Comparison of ENCODE assay signal across 8 mouse cellular contexts in genomic region chr5:35607784-35608183, GRCm38 (mm10). TPM values are rescaled to one million over a fixed set of nuclear protein-coding genes. Genes with fewer than 3 reads are reported as not detected.
DNase-seq lines count a peak whose midpoint lies in the region; ATAC-seq lines count a peak whose summit lies in the region.

No protein-coding gene starts in this region.

- H3K4me1 ChIP-seq in heart, embryonic 12.5 days (replicated peaks) = peaks cover 37% of the 10 kb centered on the region
- peaks cover 15% of the 10 kb centered on the region for H3K4me1 ChIP-seq in lung, embryonic 16.5 days (replicated peaks; ENCODE audit: control insufficient read depth, insufficient read depth, low read length)

- no peak overlapping the region for H3K27ac ChIP-seq in heart, embryonic 12.5 days (ENCODE audit: poor library complexity, severe bottlenecking)
- no peak overlapping the region for H3K27ac ChIP-seq in lung, embryonic 16.5 days (ENCODE audit: low read length)

- no peak overlapping the region for H3K4me3 ChIP-seq in heart, embryonic 12.5 days
- H3K4me3 ChIP-seq in lung, embryonic 16.5 days (ENCODE audit: low read length) = no peak overlapping the region

- H3K36me3 ChIP-seq in heart, embryonic 12.5 days = peaks cover 9% of the 10 kb centered on the region; the same call in 1 of the 2 replicates
- H3K36me3 ChIP-seq in lung, embryonic 16.5 days (ENCODE audit: control insufficient read depth, insufficient read depth, low read length) = peaks cover 3% of the 10 kb centered on the region; the same call in 1 of the 2 replicates

- DNase-seq in kidney, postnatal 4 days = peak; percentile 40 to 55
- no peak for DNase-seq in kidney, adult 9 months
- peak; percentile 48 to 67 for DNase-seq in cerebellum, postnatal 14 days
- no peak for DNase-seq in embryo, embryonic 11 days
- DNase-seq in layer of hippocampus, postnatal 36 days = no peak

- peaks cover 13% of the 10 kb centered on the region; the same call in 1 of the 2 replicates for H3K27me3 ChIP-seq in heart, embryonic 12.5 days (replicated peaks)
- no peaks in the 10 kb centered on the region for H3K27me3 ChIP-seq in lung, embryonic 16.5 days (ENCODE audit: control insufficient read depth, insufficient read depth, low read depth, low read length)

- no peak overlapping the region for H3K4me2 ChIP-seq in heart, embryonic 12.5 days
- H3K4me2 ChIP-seq in lung, embryonic 16.5 days (ENCODE audit: low read depth, low read length) = no peak overlapping the region

- peak; percentile 76 for ATAC-seq in heart, embryonic 12.5 days (ENCODE audit: insufficient number of reproducible peaks, low FRiP score)
- ATAC-seq in lung, embryonic 16.5 days (ENCODE audit: low read depth) = peak; percentile 84
- no peak for ATAC-seq in monocyte, adult 5-6 weeks (replicated peaks; ENCODE audit: insufficient number of reproducible peaks, low FRiP score, low TSS enrichment, poor library complexity, severe bottlenecking)

- WGBS in heart, embryonic 12.5 days = 48% methylated on average over 7 of the region's 7 CpGs
- WGBS in lung, embryonic 16.5 days = 72% methylated on average over 6 of the region's 7 CpGs

- H3K9ac ChIP-seq in heart, embryonic 12.5 days = no peak overlapping the region
- H3K9ac ChIP-seq in lung, embryonic 16.5 days (ENCODE audit: low read length) = no peak overlapping the region

- H3K9me3 ChIP-seq in heart, embryonic 12.5 days (replicated peaks) = no peaks in the 10 kb centered on the region
- H3K9me3 ChIP-seq in lung, embryonic 16.5 days (ENCODE audit: control insufficient read depth, low read length) = no peaks in the 10 kb centered on the region

RNA-seq across cellular contexts. Expression of gene Acox3, which starts 24.9 kb away (rescaled TPM):
- polyA plus RNA-seq in heart, embryonic 12.5 days (2016; fragmentation: Nextera tagmentation; extraction: Ambion mirVana) = 10.6 and 12.4 TPM in 2 replicates
- 13.9 and 14.3 TPM in 2 replicates for polyA plus RNA-seq in lung, embryonic 16.5 days (2015; fragmentation: Nextera tagmentation; extraction: Ambion mirVana)
- 54.4 to 70.1 TPM (median 59.2 TPM) in 3 replicates for total RNA-seq in monocyte, adult 5-6 weeks (2017)
- 10 to 100 TPM; 26.3 to 28.8 TPM for total RNA-seq in layer of hippocampus, postnatal 36 days (2021)

RNA-seq across cellular contexts. Expression of gene Trmt44, which starts 32.9 kb away (rescaled TPM):
- polyA plus RNA-seq in heart, embryonic 12.5 days (2016; fragmentation: Nextera tagmentation; extraction: Ambion mirVana) = 5.1 and 5.7 TPM in 2 replicates
- 9.1 and 10.6 TPM in 2 replicates for polyA plus RNA-seq in lung, embryonic 16.5 days (2015; fragmentation: Nextera tagmentation; extraction: Ambion mirVana)
- total RNA-seq in monocyte, adult 5-6 weeks (2017) = 10.5 to 19.1 TPM (median 17.2 TPM) in 3 replicates
- 1 to 10 TPM; 7.6 to 9.1 TPM for total RNA-seq in layer of hippocampus, postnatal 36 days (2021)

Comparison
In these comparisons a context has a peak if more than half of its experiments do, and no peak if none do; other contexts are left out.
1. DNase-seq: peak in kidney, postnatal 4 days (2 of 2) and cerebellum, postnatal 14 days (2 of 2); none in kidney, adult 9 months (single experiment), embryo, embryonic 11 days (single experiment) and layer of hippocampus, postnatal 36 days (0 of 2).